Mouse (Mus musculus) adrenal gland (tissue): Measurements from ENCODE around the gene Cdc42.

Source experiments
- intact Hi-C: fragments of 180-260 bp; cut with DNase I; formaldehyde crosslinking; loops from one replicate; pipeline ENCODE4 v1.15.1; 2025
- long read RNA-seq, 2 experiments: library from polyadenylated mRNA; unstranded; transcript quantifications; one replicate each; pipeline ENCODE4 v2.0.0; 2020; ENCODE audit warnings: borderline replicate concordance in 1 of 2; ENCODE audit not compliant: insufficient replicate concordance in 1 of 2

Cdc42 gene
- long read RNA-seq, experiment 1, transcript Cdc42-202 (6 exons, 2,108 nt): major isoform, 395 of 549 reads
- long read RNA-seq, experiment 1, partial matches to known transcripts: 135 of 549 reads
- long read RNA-seq, experiment 1, other reads (novel, unspliced or antisense): 16 of 549 reads
- long read RNA-seq, experiment 2, transcript Cdc42-201 (6 exons, 1,448 nt): minor isoform, 9 of 562 reads
- long read RNA-seq, experiment 2, transcript Cdc42-202 (6 exons, 2,108 nt): major isoform, 386 of 562 reads
- long read RNA-seq, experiment 2, partial matches to known transcripts: 157 of 562 reads
- long read RNA-seq, experiment 2, other reads (novel, unspliced or antisense): 10 of 562 reads

- intact Hi-C loops: no loop called here
Measured at GRCm38 (mm10) chr4:137357517-137358254, at the start of gene Cdc42. Cdc42 (minus strand) TSS chr4:137357720.

GRCm38 (mm10) chr4:137405571-137405970 is 48.1 kb upstream of the Cdc42 start:
- intact Hi-C loops: no loop called here

DNA sequence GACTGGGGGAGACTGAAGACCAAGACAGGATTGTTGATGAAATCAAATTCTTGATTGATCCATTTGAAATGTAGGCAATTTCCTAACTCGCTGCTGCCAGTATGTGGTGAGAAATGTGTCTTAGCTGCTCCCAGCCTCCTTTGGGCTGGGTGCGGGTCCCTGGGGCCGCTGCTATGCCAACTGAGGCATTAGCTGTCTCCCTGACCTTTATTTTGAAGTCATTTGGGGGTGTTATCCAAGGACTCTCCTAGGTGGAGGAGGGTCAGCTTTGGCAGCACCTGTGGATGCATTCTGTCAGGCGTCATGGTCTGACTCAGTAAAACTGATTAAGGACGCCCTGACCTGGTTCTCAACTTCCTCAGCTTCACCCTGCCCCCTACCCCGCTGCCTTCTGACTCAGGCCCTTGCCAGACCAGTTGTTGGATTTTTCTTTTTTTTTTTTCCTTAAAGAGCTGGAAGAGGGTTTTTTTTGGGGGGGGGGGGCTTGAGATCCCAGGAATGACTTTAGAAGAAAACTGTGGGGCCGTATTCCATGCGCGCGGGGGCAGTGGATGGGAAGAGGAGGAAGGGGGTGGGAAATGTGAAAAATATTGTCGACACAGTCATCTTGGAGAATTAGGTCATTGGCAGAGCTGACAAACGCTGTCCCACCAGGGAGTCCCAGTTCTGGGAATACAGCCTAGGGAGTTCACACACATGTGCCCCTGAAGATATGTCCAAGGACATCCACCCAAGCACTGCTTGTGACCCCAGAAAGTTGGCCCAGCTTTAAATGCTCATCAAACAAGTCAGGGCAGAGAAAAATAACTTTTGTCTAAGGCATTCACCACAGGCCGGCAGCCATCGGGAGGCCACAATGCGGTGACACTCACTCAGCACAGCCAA is 39.4 kb upstream of the Cdc42 start:
- intact Hi-C loops: no loop called here

DNA sequence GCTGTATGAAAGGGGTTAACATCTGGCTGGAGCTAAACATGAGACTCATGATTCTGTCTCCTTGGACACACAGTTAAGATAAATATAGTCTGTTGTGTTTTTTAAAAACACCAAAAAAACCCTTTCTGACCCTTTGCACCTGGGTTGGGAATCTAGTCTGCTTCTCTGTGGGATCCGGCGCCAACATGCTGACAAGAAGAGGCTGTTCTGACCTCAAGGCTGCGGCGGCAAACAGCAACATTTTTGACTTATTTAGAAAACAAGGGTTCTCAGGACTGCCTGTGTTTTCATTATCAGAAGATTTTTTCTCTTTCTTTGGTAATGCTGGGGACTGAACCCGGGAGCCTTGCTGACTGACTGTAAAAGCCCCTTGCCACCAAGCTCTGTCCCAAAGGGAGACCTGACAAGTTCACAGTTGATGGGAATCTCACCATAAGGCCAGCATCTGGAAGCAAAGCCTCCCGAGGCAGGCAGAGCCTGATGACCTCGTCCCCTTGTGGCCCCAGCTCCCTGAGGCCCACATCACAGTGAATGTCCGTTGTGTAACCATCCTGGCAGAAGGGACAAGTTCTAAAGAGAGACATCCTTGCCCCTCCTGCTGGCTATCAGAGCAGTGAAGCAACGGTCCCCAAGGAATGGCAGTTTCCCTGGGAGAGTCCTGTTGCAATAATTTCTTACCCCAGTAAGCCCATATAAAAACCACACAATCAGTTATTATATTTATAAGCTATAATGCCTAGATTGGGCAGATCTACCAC is 36.0 kb upstream of the Cdc42 start:
- intact Hi-C loops: loop anchor here (5.0 kb wide), 1 partner anchor 76 kb away; no protein-coding TSS in a partner anchor

GRCm38 (mm10) chr4:137392874-137393273 is 35.4 kb upstream of the Cdc42 start:
- intact Hi-C loops: loop anchor here (5.0 kb wide), 1 partner anchor 76 kb away; no protein-coding TSS in a partner anchor

DNA sequence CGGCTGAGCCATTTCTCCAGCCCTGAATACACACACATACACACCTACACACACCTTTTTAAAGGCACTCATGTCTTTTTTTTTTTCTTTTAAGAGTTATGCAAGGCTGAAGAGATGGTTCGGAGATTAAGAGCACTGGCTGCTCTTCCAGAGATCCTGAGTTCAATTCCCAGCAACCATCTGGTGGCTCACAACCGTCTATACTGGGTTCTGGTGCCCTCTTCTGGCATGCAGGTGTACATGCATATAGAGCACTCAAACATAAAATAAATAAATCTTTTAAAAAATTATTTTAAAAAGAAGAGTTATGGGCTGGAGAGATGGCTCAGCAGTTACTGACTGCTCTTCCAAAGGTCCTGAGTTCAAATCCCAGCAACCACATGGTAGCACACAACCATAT is 33.8 kb upstream of the Cdc42 start:
- intact Hi-C loops: loop anchor here (5.0 kb wide), 1 partner anchor 74 kb away; no protein-coding TSS in a partner anchor

DNA sequence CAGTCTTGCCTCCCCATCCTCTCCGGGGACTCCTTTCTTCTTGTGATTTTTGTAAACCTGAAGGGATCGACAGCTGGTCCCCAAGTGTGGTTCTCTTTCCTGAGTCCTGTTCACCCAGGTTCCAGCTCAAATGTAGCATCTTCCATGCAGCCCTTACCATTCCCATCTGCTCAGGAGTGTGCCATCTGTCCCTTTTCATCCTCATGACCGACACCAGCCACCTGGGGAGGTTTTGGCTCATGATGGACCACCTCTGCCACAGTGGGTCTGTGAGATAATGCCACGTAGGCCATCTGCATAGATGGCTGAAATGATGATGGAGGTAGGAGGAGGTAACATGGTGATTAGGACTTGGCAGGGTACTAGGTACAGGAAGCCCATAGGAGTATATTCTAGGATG is 32.7 kb upstream of the Cdc42 start:
- intact Hi-C loops: loop anchor here (5.0 kb wide), 1 partner anchor 73 kb away; no protein-coding TSS in a partner anchor

DNA sequence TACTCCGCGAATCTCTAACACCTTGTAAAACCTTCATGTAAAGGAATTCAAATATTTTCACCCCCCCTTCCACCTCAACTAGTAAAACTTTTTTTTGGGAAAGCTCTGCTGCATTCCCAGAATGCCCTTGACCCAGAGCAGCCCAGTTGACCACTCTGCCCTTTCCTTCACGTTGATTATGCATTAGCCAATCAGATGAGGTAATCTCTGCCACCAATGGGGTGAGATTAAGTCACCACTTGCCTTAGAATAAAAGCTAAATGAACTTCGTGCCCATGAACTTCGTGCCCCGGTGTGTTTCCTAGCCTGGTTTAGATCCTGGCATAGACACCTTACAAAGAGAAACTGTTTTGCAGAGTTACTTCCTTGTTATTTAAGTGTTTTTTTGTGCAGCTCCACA is 31.5 kb upstream of the Cdc42 start:
- intact Hi-C loops: no loop called here

DNA sequence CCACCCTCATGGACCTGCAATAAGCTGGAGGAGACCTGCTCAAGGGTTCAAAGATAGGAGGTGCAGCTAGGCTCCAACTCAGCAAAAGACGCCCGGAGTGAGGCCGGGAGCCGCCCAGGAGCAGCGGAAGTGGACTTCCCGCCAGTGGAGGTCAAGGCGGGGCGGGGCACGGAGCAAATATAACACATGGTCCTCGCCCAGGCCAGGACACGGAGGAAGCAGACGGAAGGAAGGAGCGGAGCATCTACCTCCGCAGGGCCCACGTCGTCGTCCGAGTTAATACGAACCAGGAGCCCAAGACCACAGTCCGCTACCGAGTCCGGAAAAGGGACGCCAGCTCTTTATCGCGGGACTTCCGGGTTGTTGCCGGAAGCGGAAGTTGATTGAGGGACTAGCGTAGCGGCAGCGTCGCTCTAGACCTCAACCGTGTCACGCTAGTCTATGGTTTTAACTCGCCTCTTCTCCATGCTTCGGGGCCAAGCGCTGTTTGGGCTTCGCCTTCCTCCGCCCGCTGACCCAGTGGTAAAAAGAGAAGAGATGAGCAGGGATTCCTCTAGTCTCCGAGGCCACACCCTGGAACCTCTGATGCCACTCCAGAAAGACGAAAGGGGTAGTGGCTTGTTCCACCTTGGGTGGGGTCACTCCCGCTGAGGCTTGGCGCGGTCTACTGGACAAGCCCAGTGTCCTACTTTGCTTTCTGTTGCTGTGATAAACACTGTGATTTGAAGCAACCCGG is 30.7 kb upstream of the Cdc42 start:
- intact Hi-C loops: no loop called here

- intact Hi-C loops: no loop called here
Measured at GRCm38 (mm10) chr4:137387482-137388058, 30.1 kb upstream of the Cdc42 start.

DNA sequence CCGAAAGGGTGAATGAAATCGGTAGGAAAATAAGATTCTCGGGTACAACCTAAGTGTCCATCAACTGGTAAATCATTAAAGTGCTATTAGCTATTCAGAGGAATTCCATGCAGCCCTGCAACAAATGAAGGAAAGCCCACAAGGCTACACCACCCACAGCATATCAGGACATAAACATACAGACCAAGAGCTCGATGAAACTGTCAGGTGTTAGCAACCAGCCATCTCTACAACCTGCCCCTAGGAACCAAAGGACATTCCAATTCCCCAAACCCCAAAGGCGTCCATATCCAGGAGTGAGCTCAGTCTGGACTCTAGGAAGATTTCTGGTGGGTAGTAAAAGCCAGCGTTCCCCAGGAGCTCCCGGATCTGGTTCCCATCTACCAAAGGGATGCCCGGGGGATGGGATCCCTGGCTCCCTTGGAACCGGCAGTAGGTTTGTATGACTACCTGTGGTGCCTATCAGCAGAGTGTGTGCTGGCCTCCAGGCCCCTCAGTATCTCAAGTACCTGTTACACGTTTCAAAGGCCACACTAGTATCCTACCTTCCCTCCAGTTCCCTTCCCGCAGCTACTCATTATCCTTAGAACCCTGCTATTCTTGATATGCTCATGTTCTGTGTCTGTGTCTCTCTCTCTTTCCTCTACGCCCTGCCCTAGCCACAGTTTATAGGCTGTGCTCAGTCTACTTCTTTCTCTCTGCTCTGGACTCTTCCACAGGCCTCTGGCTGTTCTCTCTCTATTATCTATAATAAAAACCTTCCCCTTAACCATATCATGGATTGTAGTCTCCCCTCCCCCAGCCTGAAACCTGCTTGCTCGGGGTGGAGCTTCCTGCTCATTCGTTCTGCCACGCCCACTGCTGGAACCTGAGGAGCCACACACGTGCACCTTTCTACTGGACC is 23.4 kb upstream of the Cdc42 start:
- intact Hi-C loops: no loop called here

DNA sequence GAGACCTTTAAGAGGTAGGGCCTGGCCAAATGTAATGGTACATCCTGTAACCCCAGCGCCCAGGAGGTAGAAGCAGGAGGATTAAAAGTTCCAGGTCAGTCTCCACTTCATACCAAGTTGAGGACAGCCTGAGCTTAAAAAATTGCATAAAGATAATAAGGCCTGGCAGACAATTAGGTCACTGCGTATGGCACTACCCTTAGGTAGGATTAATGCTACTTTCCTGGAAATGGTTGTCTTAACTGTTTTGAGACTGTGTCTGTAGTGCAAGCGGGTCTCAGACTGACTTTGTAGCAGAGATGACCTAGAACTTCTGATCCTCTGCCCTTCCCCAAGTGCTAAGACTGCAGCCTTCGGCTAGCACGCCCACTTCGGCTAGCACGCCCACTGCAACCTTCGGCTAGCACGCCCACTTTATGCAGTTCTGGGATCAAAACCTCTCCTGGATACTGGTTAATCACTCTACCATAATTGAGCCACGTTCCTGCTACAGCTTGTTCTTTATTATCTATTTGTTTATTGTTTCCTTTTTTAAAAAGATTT is 22.3 kb upstream of the Cdc42 start:
- intact Hi-C loops: no loop called here

GRCm38 (mm10) chr4:137379085-137379484 is 21.6 kb upstream of the Cdc42 start:
- intact Hi-C loops: no loop called here

DNA sequence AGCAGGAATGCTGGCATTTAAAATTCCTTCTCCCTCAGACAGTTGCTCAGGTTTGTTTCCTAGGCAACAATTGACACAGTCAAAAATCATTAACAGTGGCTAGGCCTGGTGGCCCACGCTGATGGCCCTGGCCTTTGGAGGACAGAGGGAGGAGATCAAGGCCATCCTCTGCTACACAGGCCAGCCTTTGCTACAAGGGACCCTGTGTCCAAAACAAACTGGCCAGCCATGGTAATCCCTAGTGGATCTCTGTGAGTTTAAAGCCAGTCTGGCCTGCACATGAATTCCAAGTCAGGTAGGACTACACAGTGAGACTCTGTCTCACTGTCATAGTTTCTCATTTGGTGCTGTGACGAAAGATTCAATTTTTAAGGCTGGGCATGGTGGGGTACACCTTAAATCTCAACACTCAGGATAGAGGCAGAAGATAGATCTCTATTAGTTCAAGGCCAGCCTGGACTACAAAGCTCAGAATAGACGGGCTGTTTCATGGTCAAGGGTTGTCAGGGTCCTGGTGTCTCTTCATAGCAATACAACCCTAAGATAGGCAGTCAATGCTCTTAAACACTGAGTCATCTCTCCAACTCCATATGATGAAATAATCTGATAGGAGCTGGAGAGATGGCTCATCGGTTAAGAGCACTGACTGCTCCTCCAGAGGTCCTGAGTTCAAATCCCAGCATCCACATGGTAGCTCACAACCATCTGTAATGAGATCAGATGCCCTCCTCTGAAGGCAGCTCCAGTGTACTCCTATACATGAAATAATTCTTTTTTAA is 20.2 kb upstream of the Cdc42 start:
- intact Hi-C loops: no loop called here

DNA sequence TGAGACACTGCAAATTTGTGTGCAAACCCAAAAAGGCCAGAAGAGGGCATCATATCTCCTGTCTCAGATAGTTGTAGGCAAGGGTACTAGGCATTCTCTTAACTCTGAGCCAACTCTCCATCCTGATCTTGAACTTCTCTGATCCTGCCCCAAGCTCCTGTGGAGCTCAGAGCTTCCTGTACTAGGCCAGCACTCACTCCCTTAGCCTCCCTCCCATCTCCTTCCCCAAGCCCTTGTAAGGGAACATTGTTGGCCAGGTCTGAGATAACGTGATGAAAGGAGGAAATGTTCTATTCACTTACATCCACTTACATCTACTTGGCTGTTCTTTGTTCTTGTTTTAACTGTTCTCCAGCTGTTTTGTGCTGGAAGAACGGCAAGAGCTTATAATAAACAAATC is 19.3 kb upstream of the Cdc42 start:
- intact Hi-C loops: no loop called here

DNA sequence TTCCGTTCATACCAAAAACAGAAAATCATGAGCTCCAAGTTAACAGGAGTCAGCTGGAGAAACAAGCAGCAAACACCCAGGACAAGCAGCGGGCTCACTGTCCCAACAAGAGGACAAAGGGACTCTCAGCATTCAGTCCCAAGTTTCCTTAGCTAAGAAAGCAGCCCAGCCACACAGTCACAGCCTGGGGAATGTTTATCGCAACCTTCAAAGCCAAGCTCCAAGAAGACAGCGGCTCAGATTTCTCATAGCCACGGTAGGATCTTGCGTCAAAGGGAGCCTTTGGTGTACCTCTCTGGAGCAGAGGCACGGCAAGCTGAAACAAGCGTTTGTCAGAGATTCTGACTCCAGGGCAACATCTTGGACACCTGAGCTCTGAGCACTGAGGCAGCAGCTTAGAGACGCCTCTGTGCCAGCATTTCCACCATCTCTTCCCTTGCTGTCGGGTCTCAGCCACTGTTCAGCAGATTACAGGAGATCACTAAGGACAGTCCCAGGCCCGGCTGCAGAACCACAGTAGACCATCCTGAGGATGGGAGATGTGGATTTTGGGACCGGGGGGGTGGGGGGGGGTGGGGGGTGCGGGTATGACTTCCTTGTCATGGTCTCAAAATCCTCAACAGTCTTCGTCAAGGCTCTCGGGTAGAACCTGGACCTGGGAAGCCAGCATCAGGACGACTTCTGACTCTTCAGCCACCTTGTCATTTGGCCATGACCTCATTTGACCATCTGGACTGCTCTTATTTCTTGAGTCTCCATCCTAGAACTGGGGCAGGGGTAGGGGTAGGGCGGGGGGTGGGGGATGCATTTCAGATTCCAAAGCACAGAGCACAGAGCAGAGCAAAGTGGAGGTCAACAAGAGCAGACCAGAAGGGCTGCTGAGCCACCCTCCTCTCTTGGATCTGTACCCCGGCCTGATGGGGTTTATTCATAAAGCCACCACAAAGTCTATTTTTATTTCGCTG is 18.1 kb upstream of the Cdc42 start:
- intact Hi-C loops: no loop called here
